Mouse (Mus musculus): ENCODE data around the gene Dock7. TPM values are rescaled to one million over a fixed set of nuclear protein-coding genes. Genes with fewer than 3 reads are reported as not detected.

The Dock7 gene
- 200 TPM for polyA plus RNA-seq (2014; fragmentation: Illumina TruSeq; extraction: RNeasy Lipid Tissue Mini Kit (QIAGEN cat#74804); ENCODE audit: low read depth, low replicate concordance)

DNA sequence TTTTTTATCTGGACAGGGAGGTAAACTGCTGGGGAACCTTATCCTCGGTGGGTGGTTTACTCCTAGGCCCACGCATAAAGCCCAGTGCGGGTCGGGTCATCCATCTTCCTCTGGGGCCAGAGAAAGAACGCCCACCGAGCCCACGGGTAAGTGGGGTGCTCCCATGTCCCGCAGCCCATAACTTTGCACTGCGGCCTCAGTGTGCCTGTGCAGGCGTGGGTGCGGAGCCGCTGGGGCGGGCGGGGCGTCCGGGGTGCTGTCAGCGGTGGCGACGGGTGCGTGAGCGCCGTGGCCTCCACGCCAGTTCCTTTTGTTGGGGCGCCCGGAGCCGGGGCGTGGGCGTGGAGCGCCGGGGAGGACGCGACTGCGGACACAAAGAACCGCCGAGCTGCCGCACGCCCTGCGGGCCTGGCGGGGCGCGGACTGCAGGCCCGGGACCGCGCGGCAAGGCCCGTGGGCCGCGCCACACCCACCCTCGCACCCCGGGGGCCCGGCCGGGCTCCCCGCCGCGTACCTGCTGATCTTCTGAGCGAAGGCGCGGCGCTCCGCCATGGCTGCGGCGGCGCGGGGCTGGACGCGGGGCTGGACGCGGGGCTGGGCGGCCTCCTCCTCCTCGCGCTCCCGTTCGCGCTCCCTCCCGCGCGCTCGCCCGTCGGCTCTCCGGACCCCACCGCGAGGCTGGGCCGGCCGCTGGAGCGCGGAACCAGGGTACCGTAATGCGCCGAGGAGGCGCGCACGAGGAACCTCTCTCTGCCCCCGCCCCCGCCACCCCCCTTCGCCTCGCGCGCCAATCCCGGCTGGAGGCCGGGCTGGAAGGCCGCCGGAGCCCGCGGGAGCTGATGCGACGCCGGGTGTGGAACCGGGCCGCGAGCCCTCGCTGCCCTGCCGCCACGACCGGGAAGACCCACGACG is at the start of gene Dock7:
Gene Dock7 (minus strand): TSS at position 705 of the 912 bp plus-strand sequence.

DNA sequence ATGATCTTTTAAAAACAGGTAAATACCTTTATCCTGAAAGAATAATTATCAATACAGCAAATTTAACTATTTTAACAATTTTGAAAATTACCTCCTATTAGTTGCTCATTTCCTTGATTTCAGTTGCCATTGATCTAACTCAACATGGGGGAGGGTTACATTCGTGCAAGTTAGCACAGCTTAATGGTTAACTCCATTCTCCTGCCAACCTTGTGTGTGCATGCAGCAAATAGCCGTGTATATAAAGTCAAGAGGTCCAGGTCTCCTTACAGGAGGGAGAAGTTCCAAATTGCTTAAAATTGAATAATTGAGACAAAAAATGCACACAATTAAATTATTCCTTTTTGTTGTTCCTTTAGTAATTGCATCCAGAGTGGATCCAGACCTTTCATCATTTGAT is 90.0 kb downstream of the Dock7 start, which contains the start of gene Angptl3:
Gene Angptl3 (plus strand): TSS at position 269 of the 400 bp plus-strand sequence.

DNA sequence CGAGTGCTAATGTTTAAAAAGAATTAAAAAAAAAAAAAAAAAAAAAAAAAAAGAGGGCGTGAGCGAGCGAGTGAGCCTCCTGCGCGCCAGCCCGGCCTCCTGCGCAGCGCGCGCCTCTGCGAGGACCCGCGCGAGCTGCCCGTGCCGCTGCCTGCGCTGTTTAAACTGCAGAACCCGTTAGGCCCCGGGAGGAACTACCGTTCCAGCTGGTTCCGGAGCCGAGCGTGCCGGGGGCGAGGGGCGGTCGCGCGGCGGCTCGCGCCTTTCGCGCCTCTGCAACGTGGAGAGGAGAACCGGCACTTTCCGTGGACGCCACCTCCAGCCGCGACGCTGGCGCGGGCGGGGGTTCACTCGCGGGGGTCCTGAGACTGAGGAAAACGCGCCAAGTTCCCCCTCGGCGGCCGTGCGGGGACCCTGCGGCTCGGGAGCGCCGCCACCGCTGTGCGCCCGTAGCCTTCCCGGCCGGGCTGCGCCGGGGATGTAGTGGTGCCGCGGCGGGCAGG is 197.1 kb downstream of the Dock7 start, which contains the start of gene Usp1:
Gene Usp1 (plus strand): TSS at position 243 of the 503 bp plus-strand sequence.

Other genes with a start within 250 kb of the Dock7 start
- gene Usp1, start 197.1 kb downstream of the Dock7 start, polyA plus RNA-seq (2014; fragmentation: Illumina TruSeq; extraction: RNeasy Lipid Tissue Mini Kit (QIAGEN cat#74804); ENCODE audit: low read depth, low replicate concordance): 109 TPM
- gene Angptl3, start 90.0 kb downstream of the Dock7 start, polyA plus RNA-seq (2014; fragmentation: Illumina TruSeq; extraction: RNeasy Lipid Tissue Mini Kit (QIAGEN cat#74804); ENCODE audit: low read depth, low replicate concordance): 0.70 TPM
- 54.6 TPM for gene Atg4c, start 73.0 kb upstream of the Dock7 start, polyA plus RNA-seq (2014; fragmentation: Illumina TruSeq; extraction: RNeasy Lipid Tissue Mini Kit (QIAGEN cat#74804); ENCODE audit: low read depth, low replicate concordance)
- not detected for gene Gm12689, start 175.0 kb upstream of the Dock7 start, polyA plus RNA-seq (2014; fragmentation: Illumina TruSeq; extraction: RNeasy Lipid Tissue Mini Kit (QIAGEN cat#74804); ENCODE audit: low read depth, low replicate concordance)